Mouse (Mus musculus) MEL (cell line): ENCODE data around the gene Vps11. TPM values are rescaled to one million over a fixed set of nuclear protein-coding genes. Genes with fewer than 3 reads are reported as not detected.

Experiments
- DNase-seq: peaks from one replicate; pipeline ENCODE4 v3.0.0; 2011; ENCODE audit warnings: low read depth, low spot score
- H3K27ac ChIP-seq: 2 replicates; pipeline ENCODE4 v1.5.1; 2012; ENCODE audit warnings: low read depth, mild to moderate bottlenecking, control low read depth, low read length, moderate library complexity; ENCODE audit not compliant: control insufficient read depth
- H3K27me3 ChIP-seq, 2 experiments: fragments of 150-350 bp in 1 of 2; sonication (generic) in 1 of 2; 2 replicates each; pipeline ENCODE4 v1.6.1; 2012; ENCODE audit warnings: low read length in 2 of 2, mild to moderate bottlenecking in 2 of 2, improper control_type of control experiment in 1 of 2, moderate library complexity in 1 of 2; ENCODE audit not compliant: insufficient read depth in 2 of 2, control insufficient read depth in 1 of 2
- H3K36me3 ChIP-seq, 2 experiments: 2 replicates each; pipeline ENCODE4 v1.6.1; 2012 to 2014; ENCODE audit warnings: low read length in 2 of 2, improper control_type of control experiment in 1 of 2, inconsistent platforms in 1 of 2, mild to moderate bottlenecking in 1 of 2; ENCODE audit not compliant: insufficient read depth in 2 of 2, control insufficient read depth in 1 of 2
- H3K4me1 ChIP-seq, 2 experiments: fragments of 150-350 bp in 1 of 2; sonication (generic) in 1 of 2; 2 replicates each; pipeline ENCODE4 v1.6.1; 2012; ENCODE audit warnings: low read length in 2 of 2, improper control_type of control experiment in 1 of 2, mild to moderate bottlenecking in 1 of 2; ENCODE audit not compliant: insufficient read depth in 2 of 2, control insufficient read depth in 1 of 2
- H3K4me3 ChIP-seq, 2 experiments: fragments of 150-350 bp in 1 of 2; sonication (generic) in 1 of 2; 2 replicates each; pipeline ENCODE4 v1.5.1; 2012; ENCODE audit warnings: low read depth in 2 of 2, low read length in 2 of 2, mild to moderate bottlenecking in 2 of 2, moderate library complexity in 2 of 2, control low read depth in 1 of 2, improper control_type of control experiment in 1 of 2; ENCODE audit not compliant: control insufficient read depth in 1 of 2, insufficient read depth in 1 of 2
- H3K79me2 ChIP-seq: 2 replicates; pipeline ENCODE4 v1.6.1; 2012; ENCODE audit warnings: mild to moderate bottlenecking, low read length, moderate library complexity; ENCODE audit not compliant: control insufficient read depth, poor library complexity, insufficient read depth
- H3K9ac ChIP-seq: 2 replicates; pipeline ENCODE4 v1.6.1; 2012; ENCODE audit warnings: low read depth, mild to moderate bottlenecking, control low read depth, low read length, moderate library complexity; ENCODE audit not compliant: control insufficient read depth, poor library complexity, severe bottlenecking
- H3K9me3 ChIP-seq: fragments of 150-350 bp; sonication (generic); replicated peaks from 2 replicates; pipeline ENCODE4 v1.6.1; 2012; ENCODE audit warnings: mild to moderate bottlenecking, low read length, improper control_type of control experiment, moderate library complexity; ENCODE audit not compliant: insufficient read depth
- CHD1 ChIP-seq: IDR thresholded peaks from 2 replicates; pipeline ENCODE4 v1.6.1; 2012; ENCODE audit warnings: low read depth, mild to moderate bottlenecking, inconsistent platforms, low read length, improper control_type of control experiment
- CHD2 ChIP-seq: IDR thresholded peaks from 2 replicates; pipeline ENCODE4 v1.6.1; 2011; ENCODE audit warnings: low read length, improper control_type of control experiment
- CTCF ChIP-seq, 3 experiments: IDR thresholded peaks in 2 of 3; conservative IDR thresholded peaks in 1 of 3; 2 replicates each; pipeline ENCODE4 v1.5.1; 2011 to 2012; ENCODE audit warnings: low read length in 3 of 3, low read depth in 2 of 3, mild to moderate bottlenecking in 2 of 3, improper control_type of control experiment in 1 of 3, inconsistent platforms in 1 of 3, mixed read lengths in 1 of 3, moderate library complexity in 1 of 3; ENCODE audit not compliant: control insufficient read depth in 1 of 3, insufficient read depth in 1 of 3, poor library complexity in 1 of 3, severe bottlenecking in 1 of 3
- E2F4 ChIP-seq: IDR thresholded peaks from 2 replicates; pipeline ENCODE4 v1.6.1; 2011; ENCODE audit warnings: low read depth, low read length, improper control_type of control experiment, borderline replicate concordance
- EP300 ChIP-seq, 2 experiments: IDR thresholded peaks; 2 replicates each; pipeline ENCODE4 v1.6.1; 2011; ENCODE audit warnings: improper control_type of control experiment in 2 of 2, low read length in 2 of 2, low read depth in 1 of 2, mild to moderate bottlenecking in 1 of 2
- ETS1 ChIP-seq: IDR thresholded peaks from 2 replicates; pipeline ENCODE4 v1.6.1; 2012; ENCODE audit warnings: low read depth, mild to moderate bottlenecking, inconsistent platforms, low read length, improper control_type of control experiment, moderate library complexity
- GABPA ChIP-seq: IDR thresholded peaks from 2 replicates; pipeline ENCODE4 v1.6.1; 2012; ENCODE audit warnings: low read depth, mild to moderate bottlenecking, inconsistent platforms, low read length, improper control_type of control experiment, moderate library complexity
- KAT2A ChIP-seq: conservative IDR thresholded peaks from 2 replicates; pipeline ENCODE4 v1.6.1; 2012; ENCODE audit warnings: low read depth, low read length, improper control_type of control experiment, inconsistent platforms
- MAX ChIP-seq: IDR thresholded peaks from 2 replicates; pipeline ENCODE4 v1.6.1; 2011; ENCODE audit warnings: low read length, improper control_type of control experiment
- POLR2A ChIP-seq, 2 experiments: IDR thresholded peaks; 2 replicates each; pipeline ENCODE4 v1.6.1; 2011 to 2012; ENCODE audit warnings: low read length in 2 of 2, mild to moderate bottlenecking in 2 of 2, control low read depth in 1 of 2, improper control_type of control experiment in 1 of 2, low read depth in 1 of 2, moderate library complexity in 1 of 2; ENCODE audit not compliant: control insufficient read depth in 1 of 2, insufficient read depth in 1 of 2, poor library complexity in 1 of 2
- POLR2AphosphoS2 ChIP-seq: IDR thresholded peaks from 2 replicates; pipeline ENCODE4 v1.6.1; 2011; ENCODE audit warnings: low read length, improper control_type of control experiment
- SIN3A ChIP-seq: IDR thresholded peaks from 2 replicates; pipeline ENCODE4 v1.6.1; 2012; ENCODE audit warnings: low read length, improper control_type of control experiment, inconsistent platforms
- SMC3 ChIP-seq: IDR thresholded peaks from 2 replicates; pipeline ENCODE4 v1.6.1; 2011; ENCODE audit warnings: low read depth, low read length, improper control_type of control experiment
- TAL1 ChIP-seq: IDR thresholded peaks from 2 replicates; pipeline ENCODE4 v1.6.1; 2012; ENCODE audit warnings: mild to moderate bottlenecking, inconsistent platforms, low read length, moderate library complexity, mixed read lengths
- TCF12 ChIP-seq: IDR thresholded peaks from 2 replicates; pipeline ENCODE4 v1.6.1; 2014; ENCODE audit warnings: low read depth, mild to moderate bottlenecking, inconsistent platforms, low read length, improper control_type of control experiment, moderate library complexity
- USF1 ChIP-seq: IDR thresholded peaks from 2 replicates; pipeline ENCODE4 v1.6.1; 2014; ENCODE audit warnings: low read depth, mild to moderate bottlenecking, inconsistent platforms, low read length, improper control_type of control experiment, moderate library complexity
- ZKSCAN1 ChIP-seq: IDR thresholded peaks from 2 replicates; pipeline ENCODE4 v1.6.1; 2012; ENCODE audit warnings: low read depth, mild to moderate bottlenecking, inconsistent platforms, low read length, improper control_type of control experiment, moderate library complexity
- polyA plus RNA-seq, 2 experiments: library from polyadenylated mRNA; stranded (reverse) in 1 of 2; unstranded in 1 of 2; fragments of >175 nt in 1 of 2; fragments of >200 nt in 1 of 2; gene quantifications; 2 replicates each; pipeline versions ENCODE4 v1.2.1 to v1.2.4; 2012; ENCODE audit warnings: low replicate concordance in 2 of 2, low read depth in 1 of 2; ENCODE audit not compliant: insufficient read length in 2 of 2, insufficient read depth in 1 of 2, missing spikeins in 1 of 2
- total RNA-seq: library from RNA; depleted of rRNA; stranded (reverse); fragments of 300-350 nt; gene quantifications from 2 replicates; pipeline ENCODE4 v1.2.3, GENCODE M21; 2012

Gene Vps11
- total and polyA plus RNA-seq, 3 experiments = 18.6 to 27.1 TPM; not detected in 1

GRCm38 (mm10) chr9:44399795-44400114 is 38.3 kb upstream of the Vps11 start:
- Histone ChIP-seq H3K79me2 (peaks cover 8% of the 10 kb centered on the region; the same call in 1 of the 2 replicates), H3K9ac (no peak overlapping the region), H3K4me1 (peaks cover 0 to 14% of the 10 kb centered on the region in 2 experiments; a peak in 2 of 4 replicates), H3K4me3 (no peak overlapping the region), H3K36me3 (peaks cover 4 to 5% of the 10 kb centered on the region in 2 experiments), H3K27me3 (no peaks in the 10 kb centered on the region), H3K27ac (no peak overlapping the region), H3K9me3 (no peaks in the 10 kb centered on the region)
- DNase-seq = no peak
- TF ChIP-seq ZKSCAN1 (no peak), EP300 (IDR thresholded peaks at IDR 0.05; ENCODE audit: low read depth in 1 of 2, low read length in 2 of 2) (no peak), USF1 (no peak), CHD1 (no peak), ETS1 (no peak), TCF12 (no peak), CTCF (IDR thresholded peaks at IDR 0.05 in 2 of 3, conservative IDR thresholded peaks at IDR 0.05 in 1 of 3; ENCODE audit: control insufficient read depth in 1 of 3, insufficient read depth in 1 of 3, low read depth in 2 of 3, low read length in 3 of 3, poor library complexity in 1 of 3, severe bottlenecking in 1 of 3) (no peak), KAT2A (no peak), E2F4 (no peak), CHD2 (no peak), POLR2A (IDR thresholded peaks at IDR 0.05; ENCODE audit: control insufficient read depth in 1 of 2, insufficient read depth in 1 of 2, low read depth in 1 of 2, low read length in 2 of 2, poor library complexity in 1 of 2) (no peak; a peak in 1 of 4 replicates), SIN3A (no peak), TAL1 (no peak)

- no peaks in the 10 kb centered on the region for H3K27me3 ChIP-seq
- no peaks in the 10 kb centered on the region for H3K9me3 ChIP-seq
- TF ChIP-seq GABPA (no peak), ETS1 (no peak), MAX (no peak), POLR2AphosphoS2 (no peak), SMC3 (no peak)
- H3K9ac ChIP-seq = no peak overlapping the region
- H3K36me3 ChIP-seq = peaks cover 4 to 5% of the 10 kb centered on the region in 2 experiments
- H3K4me1 ChIP-seq = peaks cover 0 to 14% of the 10 kb centered on the region in 2 experiments; a peak in 2 of 4 replicates
- H3K27ac ChIP-seq = no peak overlapping the region
- no peak for DNase-seq
- peaks cover 8% of the 10 kb centered on the region; the same call in 1 of the 2 replicates for H3K79me2 ChIP-seq
- no peak overlapping the region for H3K4me3 ChIP-seq
These were observed 37.8 kb upstream of the Vps11 start for GRCm38 (mm10) chr9:44399114-44399794.
